Mouse (Mus musculus): ENCODE results near the gene Vwa2. TPM values are rescaled to one million over a fixed set of nuclear protein-coding genes. Genes with fewer than 3 reads are reported as not detected.

Gene Vwa2
- polyA plus RNA-seq, 1 experiment from 2014 or later = 0.26 TPM

- no peak overlapping the region for H3K27ac ChIP-seq (ENCODE audit: low read depth, low read length)
- 64% methylated on average over 9 of the region's 9 CpGs for WGBS
- H3K27me3 ChIP-seq (ENCODE audit: control insufficient read depth, insufficient read depth, low read length) = no peaks in the 10 kb centered on the region
- H3K4me2 ChIP-seq = no peak overlapping the region
- no peaks in the 10 kb centered on the region; the same call in 1 of the 2 replicates for H3K4me1 ChIP-seq (ENCODE audit: control insufficient read depth, insufficient read depth, low read length)
- H3K9ac ChIP-seq (ENCODE audit: low read length) = no peak overlapping the region
- DNase-seq (ENCODE audit: low spot score, missing footprints) = peak; percentile 94
- no peaks in the 10 kb centered on the region for H3K9me3 ChIP-seq (ENCODE audit: control insufficient read depth, low read length)
- no peak for ATAC-seq (ENCODE audit: low FRiP score)
- H3K4me3 ChIP-seq (ENCODE audit: low read depth, low read length) = no peak overlapping the region
- no peaks in the 10 kb centered on the region for H3K36me3 ChIP-seq (ENCODE audit: control insufficient read depth, insufficient read depth, low read length)
Observed at GRCm38 (mm10) chr19:56939826-56940225, 65.8 kb downstream of the Vwa2 start.

GRCm38 (mm10) chr19:56940507-56940906 lies 66.5 kb downstream of the Vwa2 start:
- Histone ChIP-seq H3K4me1 (ENCODE audit: control insufficient read depth, insufficient read depth, low read length) (no peaks in the 10 kb centered on the region; the same call in 1 of the 2 replicates), H3K4me3 (ENCODE audit: low read depth, low read length) (no peak overlapping the region), H3K4me2 (no peak overlapping the region), H3K36me3 (ENCODE audit: control insufficient read depth, insufficient read depth, low read length) (no peaks in the 10 kb centered on the region), H3K27me3 (ENCODE audit: control insufficient read depth, insufficient read depth, low read length) (no peaks in the 10 kb centered on the region), H3K9ac (ENCODE audit: low read length) (no peak overlapping the region), H3K27ac (ENCODE audit: low read depth, low read length) (no peak overlapping the region), H3K9me3 (ENCODE audit: control insufficient read depth, low read length) (no peaks in the 10 kb centered on the region)
- 92% methylated on average over 11 of the region's 11 CpGs for WGBS
- ATAC-seq (ENCODE audit: low FRiP score) = no peak
- DNase-seq (ENCODE audit: low spot score, missing footprints) = no peak

GRCm38 (mm10) chr19:56942216-56942615 lies 68.2 kb downstream of the Vwa2 start:
- Histone ChIP-seq H3K9ac (ENCODE audit: low read length) (no peak overlapping the region), H3K9me3 (ENCODE audit: control insufficient read depth, low read length) (no peaks in the 10 kb centered on the region), H3K4me2 (no peak overlapping the region), H3K4me1 (ENCODE audit: control insufficient read depth, insufficient read depth, low read length) (no peaks in the 10 kb centered on the region; the same call in 1 of the 2 replicates), H3K27me3 (ENCODE audit: control insufficient read depth, insufficient read depth, low read length) (no peaks in the 10 kb centered on the region), H3K36me3 (ENCODE audit: control insufficient read depth, insufficient read depth, low read length) (no peaks in the 10 kb centered on the region), H3K27ac (ENCODE audit: low read depth, low read length) (no peak overlapping the region), H3K4me3 (ENCODE audit: low read depth, low read length) (no peak overlapping the region)
- 93% methylated on average over 7 of the region's 7 CpGs for WGBS
- DNase-seq (ENCODE audit: low spot score, missing footprints) = no peak
- no peak for ATAC-seq (ENCODE audit: low FRiP score)

DNA sequence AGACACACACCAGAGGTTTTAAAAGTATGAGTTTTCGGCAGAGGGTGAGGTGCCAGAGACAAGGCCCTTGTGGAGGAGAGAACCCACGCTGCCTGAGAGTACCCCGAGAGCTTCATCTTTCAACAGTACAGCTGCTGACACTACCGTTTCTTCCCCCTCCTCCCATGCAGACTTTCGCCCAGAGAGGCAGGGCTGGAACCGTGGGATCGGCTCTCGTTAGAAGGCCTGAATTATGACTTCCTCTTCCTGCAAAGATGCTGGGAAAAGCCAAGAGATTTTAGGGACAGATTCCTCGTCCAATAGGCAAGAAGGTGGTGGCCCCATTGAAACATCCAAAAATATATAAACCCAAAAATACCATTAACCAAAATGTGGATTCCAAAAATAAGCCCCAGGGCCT lies 70.2 kb downstream of the Vwa2 start:
- ATAC-seq (ENCODE audit: low FRiP score) (no peak), DNase-seq (ENCODE audit: low spot score, missing footprints) (no peak)
- Histone ChIP-seq H3K27me3 (ENCODE audit: control insufficient read depth, insufficient read depth, low read length) (no peaks in the 10 kb centered on the region), H3K27ac (ENCODE audit: low read depth, low read length) (no peak overlapping the region), H3K4me1 (ENCODE audit: control insufficient read depth, insufficient read depth, low read length) (no peaks in the 10 kb centered on the region; the same call in 1 of the 2 replicates), H3K4me3 (ENCODE audit: low read depth, low read length) (no peak overlapping the region), H3K9me3 (ENCODE audit: control insufficient read depth, low read length) (no peaks in the 10 kb centered on the region), H3K9ac (ENCODE audit: low read length) (no peak overlapping the region), H3K4me2 (no peak overlapping the region), H3K36me3 (ENCODE audit: control insufficient read depth, insufficient read depth, low read length) (no peaks in the 10 kb centered on the region)
- 88% methylated on average over 9 of the region's 9 CpGs for WGBS

DNA sequence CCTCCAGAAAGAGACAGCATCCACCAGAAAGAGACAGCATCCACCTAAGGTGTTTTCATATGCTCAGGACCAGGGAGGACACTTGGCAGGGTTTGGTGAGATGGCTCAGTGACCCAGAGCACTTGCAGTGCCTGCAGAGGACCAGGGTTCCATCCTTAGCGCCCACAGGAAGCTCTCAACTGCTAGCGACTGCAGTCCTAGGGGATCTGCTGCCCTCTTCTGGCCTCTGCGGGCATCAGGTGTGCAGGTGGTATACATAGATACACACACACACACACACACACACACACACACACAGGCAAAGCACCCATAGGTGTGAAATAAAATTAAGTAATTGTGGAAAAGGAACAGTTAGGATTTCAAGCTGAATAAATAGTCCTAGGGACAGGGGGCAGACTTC lies 70.8 kb downstream of the Vwa2 start:
- H3K4me2 ChIP-seq = no peak overlapping the region
- 95% methylated on average over 3 of the region's 3 CpGs for WGBS
- no peak overlapping the region for H3K4me3 ChIP-seq (ENCODE audit: low read depth, low read length)
- H3K27ac ChIP-seq (ENCODE audit: low read depth, low read length) = no peak overlapping the region
- no peak for ATAC-seq (ENCODE audit: low FRiP score)
- no peaks in the 10 kb centered on the region; the same call in 1 of the 2 replicates for H3K4me1 ChIP-seq (ENCODE audit: control insufficient read depth, insufficient read depth, low read length)
- no peaks in the 10 kb centered on the region for H3K36me3 ChIP-seq (ENCODE audit: control insufficient read depth, insufficient read depth, low read length)
- H3K9ac ChIP-seq (ENCODE audit: low read length) = no peak overlapping the region
- no peak for DNase-seq (ENCODE audit: low spot score, missing footprints)
- H3K9me3 ChIP-seq (ENCODE audit: control insufficient read depth, low read length) = no peaks in the 10 kb centered on the region
- no peaks in the 10 kb centered on the region for H3K27me3 ChIP-seq (ENCODE audit: control insufficient read depth, insufficient read depth, low read length)

GRCm38 (mm10) chr19:56945621-56946020 lies 71.6 kb downstream of the Vwa2 start:
- ATAC-seq (ENCODE audit: low FRiP score) (no peak), DNase-seq (ENCODE audit: low spot score, missing footprints) (no peak)
- WGBS = 87% methylated on average over 2 of the region's 2 CpGs
- no peaks in the 10 kb centered on the region for H3K27me3 ChIP-seq (ENCODE audit: control insufficient read depth, insufficient read depth, low read length)
- no peak overlapping the region for H3K9ac ChIP-seq (ENCODE audit: low read length)
- no peaks in the 10 kb centered on the region for H3K4me1 ChIP-seq (ENCODE audit: control insufficient read depth, insufficient read depth, low read length)
- H3K4me2 ChIP-seq = no peak overlapping the region
- H3K27ac ChIP-seq (ENCODE audit: low read depth, low read length) = no peak overlapping the region
- H3K36me3 ChIP-seq (ENCODE audit: control insufficient read depth, insufficient read depth, low read length) = no peaks in the 10 kb centered on the region
- no peak overlapping the region for H3K4me3 ChIP-seq (ENCODE audit: low read depth, low read length)
- no peaks in the 10 kb centered on the region for H3K9me3 ChIP-seq (ENCODE audit: control insufficient read depth, low read length)

DNA sequence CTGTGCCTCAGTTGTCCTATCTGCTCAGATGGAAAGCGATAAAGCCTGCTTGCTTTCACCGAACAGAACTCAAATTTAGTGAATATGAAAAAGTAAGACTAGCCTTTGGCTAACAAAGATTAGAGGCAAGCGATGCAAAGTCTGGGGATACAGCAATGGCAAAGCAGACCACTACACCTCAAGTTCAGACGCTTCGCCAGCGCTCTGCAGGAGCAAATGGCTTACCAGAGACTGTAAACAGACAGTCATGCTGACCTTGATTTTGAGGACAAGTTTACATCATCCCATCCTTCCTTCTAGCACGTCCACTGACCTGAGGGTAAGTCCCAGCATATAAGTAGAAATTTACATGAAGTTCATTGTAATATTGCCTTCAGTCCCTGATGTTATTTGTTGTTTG lies 72.2 kb downstream of the Vwa2 start:
- H3K27ac ChIP-seq (ENCODE audit: low read depth, low read length) = no peak overlapping the region
- 97% methylated on average over 7 of the region's 7 CpGs for WGBS
- H3K9ac ChIP-seq (ENCODE audit: low read length) = no peak overlapping the region
- no peaks in the 10 kb centered on the region for H3K4me1 ChIP-seq (ENCODE audit: control insufficient read depth, insufficient read depth, low read length)
- no peak for ATAC-seq (ENCODE audit: low FRiP score)
- no peaks in the 10 kb centered on the region for H3K27me3 ChIP-seq (ENCODE audit: control insufficient read depth, insufficient read depth, low read length)
- no peak for DNase-seq (ENCODE audit: low spot score, missing footprints)
- H3K4me2 ChIP-seq = no peak overlapping the region
- no peaks in the 10 kb centered on the region for H3K9me3 ChIP-seq (ENCODE audit: control insufficient read depth, low read length)
- H3K4me3 ChIP-seq (ENCODE audit: low read depth, low read length) = no peak overlapping the region
- H3K36me3 ChIP-seq (ENCODE audit: control insufficient read depth, insufficient read depth, low read length) = no peaks in the 10 kb centered on the region

DNA sequence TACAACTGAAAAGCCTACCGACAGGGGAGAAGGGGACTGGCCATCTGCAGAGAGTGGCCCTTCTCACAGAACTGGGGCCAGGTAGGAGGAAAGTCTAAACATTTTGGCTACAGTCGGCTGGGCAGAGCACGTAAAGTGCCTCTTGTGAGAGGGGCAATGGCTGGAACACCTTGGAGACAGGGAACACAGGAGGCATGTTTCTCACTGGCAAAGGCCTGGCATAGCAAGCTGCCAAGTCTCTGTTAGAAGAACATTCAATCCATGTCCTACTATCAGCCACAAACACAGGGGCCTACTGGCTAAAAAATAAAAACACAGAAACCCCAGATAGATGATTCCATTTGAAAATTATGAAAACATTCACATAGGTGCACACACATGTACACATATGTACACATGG lies 72.7 kb downstream of the Vwa2 start:
- no peaks in the 10 kb centered on the region for H3K4me1 ChIP-seq (ENCODE audit: control insufficient read depth, insufficient read depth, low read length)
- no peaks in the 10 kb centered on the region for H3K27me3 ChIP-seq (ENCODE audit: control insufficient read depth, insufficient read depth, low read length)
- H3K4me2 ChIP-seq = no peak overlapping the region
- H3K36me3 ChIP-seq (ENCODE audit: control insufficient read depth, insufficient read depth, low read length) = no peaks in the 10 kb centered on the region
- no peak overlapping the region for H3K4me3 ChIP-seq (ENCODE audit: low read depth, low read length)
- WGBS = 87% methylated on average over 3 of the region's 3 CpGs
- ATAC-seq (ENCODE audit: low FRiP score) (no peak), DNase-seq (ENCODE audit: low spot score, missing footprints) (no peak)
- H3K27ac ChIP-seq (ENCODE audit: low read depth, low read length) = no peak overlapping the region
- no peaks in the 10 kb centered on the region for H3K9me3 ChIP-seq (ENCODE audit: control insufficient read depth, low read length)
- H3K9ac ChIP-seq (ENCODE audit: low read length) = no peak overlapping the region

DNA sequence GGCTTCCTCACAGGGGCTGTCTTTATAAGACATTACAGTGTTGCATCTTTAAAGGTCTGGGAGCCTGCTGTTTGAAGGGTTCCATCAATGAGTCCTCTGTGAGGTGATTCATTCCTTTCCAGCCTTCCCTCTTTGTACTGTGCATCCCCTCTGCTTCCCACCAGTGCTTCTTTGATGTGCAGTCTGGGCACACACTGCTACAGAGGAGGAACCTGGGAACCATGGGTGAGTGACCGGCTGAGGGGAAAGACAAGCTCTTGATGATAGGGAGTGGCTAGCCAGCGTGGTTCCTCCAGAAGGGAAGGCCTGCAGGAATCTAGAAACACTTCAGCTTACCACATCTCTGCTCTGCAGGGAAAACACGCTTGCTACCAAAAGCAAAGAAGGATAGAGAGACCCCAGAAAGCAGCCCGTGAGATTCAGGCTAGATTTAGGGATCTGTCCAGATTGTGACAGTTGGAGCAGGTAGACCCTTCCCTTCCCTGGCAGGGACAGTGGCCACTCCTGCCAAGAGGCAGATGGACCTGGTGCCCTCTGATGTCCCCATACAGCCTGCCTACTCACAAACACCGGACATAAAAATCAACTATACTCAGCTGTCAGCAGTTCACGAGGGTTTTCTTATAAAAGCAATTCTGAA lies 74.0 kb downstream of the Vwa2 start:
- 71% methylated on average over 6 of the region's 6 CpGs for WGBS

More for the DNA sequence above, 74.0 kb downstream of the Vwa2 start:
- no peak overlapping the region for H3K4me2 ChIP-seq
- H3K27ac ChIP-seq (ENCODE audit: low read depth, low read length) = no peak overlapping the region
- no peaks in the 10 kb centered on the region for H3K27me3 ChIP-seq (ENCODE audit: control insufficient read depth, insufficient read depth, low read length)
- H3K9ac ChIP-seq (ENCODE audit: low read length) = no peak overlapping the region
- H3K36me3 ChIP-seq (ENCODE audit: control insufficient read depth, insufficient read depth, low read length) = no peaks in the 10 kb centered on the region
- no peak for ATAC-seq (ENCODE audit: low FRiP score)
- no peaks in the 10 kb centered on the region for H3K4me1 ChIP-seq (ENCODE audit: control insufficient read depth, insufficient read depth, low read length)
- H3K4me3 ChIP-seq (ENCODE audit: low read depth, low read length) = no peak overlapping the region
- DNase-seq (ENCODE audit: low spot score, missing footprints) = no peak
- H3K9me3 ChIP-seq (ENCODE audit: control insufficient read depth, low read length) = no peaks in the 10 kb centered on the region

All from midbrain, embryonic 11.5 days (tissue).